Mouse (Mus musculus) CH12.LX (cell line): Measurements from ENCODE around the gene Pclo.

ENCODE experiments used
- CTCF ChIP-seq, 2 experiments: IDR thresholded peaks in 1 of 2; conservative IDR thresholded peaks in 1 of 2; 2 replicates each; pipeline ENCODE4 v1.5.1; 2011 to 2012; ENCODE audit warnings: low read depth in 2 of 2, low read length in 2 of 2, improper control_type of control experiment in 1 of 2, inconsistent platforms in 1 of 2, mild to moderate bottlenecking in 1 of 2, moderate library complexity in 1 of 2
- MAX ChIP-seq: IDR thresholded peaks from 2 replicates; pipeline ENCODE4 v1.6.1; 2011; ENCODE audit warnings: low read length, improper control_type of control experiment
- MXI1 ChIP-seq: IDR thresholded peaks from 2 replicates; pipeline ENCODE4 v1.6.1; 2011; ENCODE audit warnings: mild to moderate bottlenecking, low read depth, low read length, improper control_type of control experiment
- NELFE ChIP-seq: IDR thresholded peaks from 2 replicates; pipeline ENCODE4 v1.6.1; 2011; ENCODE audit warnings: low read depth, low read length, improper control_type of control experiment
- NRF1 ChIP-seq: IDR thresholded peaks from 2 replicates; pipeline ENCODE4 v1.6.1; 2014; ENCODE audit warnings: low read depth, mild to moderate bottlenecking, inconsistent platforms, low read length, improper control_type of control experiment, moderate library complexity
- POLR2A ChIP-seq: IDR thresholded peaks from 2 replicates; pipeline ENCODE4 v1.6.1; 2011; ENCODE audit warnings: low read depth, mild to moderate bottlenecking, improper control_type of control experiment, low read length
- POLR2AphosphoS2 ChIP-seq: IDR thresholded peaks from 2 replicates; pipeline ENCODE4 v1.6.1; 2011; ENCODE audit warnings: low read depth, low read length, improper control_type of control experiment
- RAD21 ChIP-seq: IDR thresholded peaks from 2 replicates; pipeline ENCODE4 v1.6.1; 2011; ENCODE audit warnings: low read depth, mild to moderate bottlenecking, low read length, improper control_type of control experiment, moderate library complexity
- RCOR1 ChIP-seq: conservative IDR thresholded peaks from 2 replicates; pipeline ENCODE4 v1.6.1; 2012; ENCODE audit warnings: low read depth, mild to moderate bottlenecking, inconsistent platforms, low read length, improper control_type of control experiment
- SMC3 ChIP-seq: IDR thresholded peaks from 2 replicates; pipeline ENCODE4 v1.6.1; 2011; ENCODE audit warnings: low read depth, low read length, improper control_type of control experiment
- TCF12 ChIP-seq: IDR thresholded peaks from 2 replicates; pipeline ENCODE4 v1.6.1; 2014; ENCODE audit warnings: low read depth, mild to moderate bottlenecking, inconsistent platforms, low read length, improper control_type of control experiment
- USF1 ChIP-seq: IDR thresholded peaks from 2 replicates; pipeline ENCODE4 v1.6.1; 2014; ENCODE audit warnings: low read depth, mild to moderate bottlenecking, inconsistent platforms, low read length, improper control_type of control experiment
- USF2 ChIP-seq: conservative IDR thresholded peaks from 2 replicates; pipeline ENCODE4 v1.6.1; 2011; ENCODE audit warnings: low read depth, low read length, improper control_type of control experiment

GRCm38 (mm10) chr5:14680419-14680818, 165.7 kb downstream of the Pclo start:
- no peak for TF ChIP-seq MAX
- no peak for TF ChIP-seq CTCF (conservative IDR thresholded peaks at IDR 0.05 in 1 of 2, IDR thresholded peaks at IDR 0.05 in 1 of 2; ENCODE audit: low read depth in 2 of 2, low read length in 2 of 2)
- no peak for TF ChIP-seq TCF12
- no peak for TF ChIP-seq USF1
- no peak for TF ChIP-seq NELFE
- no peak for TF ChIP-seq POLR2A
- TF ChIP-seq POLR2AphosphoS2, result no peak
- TF ChIP-seq USF2, result no peak
- no peak for TF ChIP-seq RCOR1
- TF ChIP-seq MXI1, result no peak
- no peak for TF ChIP-seq RAD21
- no peak for TF ChIP-seq SMC3
- TF ChIP-seq NRF1, result no peak
